Mouse (Mus musculus): ENCODE data around the gene Timmdc1.

Gene Timmdc1

DNA sequence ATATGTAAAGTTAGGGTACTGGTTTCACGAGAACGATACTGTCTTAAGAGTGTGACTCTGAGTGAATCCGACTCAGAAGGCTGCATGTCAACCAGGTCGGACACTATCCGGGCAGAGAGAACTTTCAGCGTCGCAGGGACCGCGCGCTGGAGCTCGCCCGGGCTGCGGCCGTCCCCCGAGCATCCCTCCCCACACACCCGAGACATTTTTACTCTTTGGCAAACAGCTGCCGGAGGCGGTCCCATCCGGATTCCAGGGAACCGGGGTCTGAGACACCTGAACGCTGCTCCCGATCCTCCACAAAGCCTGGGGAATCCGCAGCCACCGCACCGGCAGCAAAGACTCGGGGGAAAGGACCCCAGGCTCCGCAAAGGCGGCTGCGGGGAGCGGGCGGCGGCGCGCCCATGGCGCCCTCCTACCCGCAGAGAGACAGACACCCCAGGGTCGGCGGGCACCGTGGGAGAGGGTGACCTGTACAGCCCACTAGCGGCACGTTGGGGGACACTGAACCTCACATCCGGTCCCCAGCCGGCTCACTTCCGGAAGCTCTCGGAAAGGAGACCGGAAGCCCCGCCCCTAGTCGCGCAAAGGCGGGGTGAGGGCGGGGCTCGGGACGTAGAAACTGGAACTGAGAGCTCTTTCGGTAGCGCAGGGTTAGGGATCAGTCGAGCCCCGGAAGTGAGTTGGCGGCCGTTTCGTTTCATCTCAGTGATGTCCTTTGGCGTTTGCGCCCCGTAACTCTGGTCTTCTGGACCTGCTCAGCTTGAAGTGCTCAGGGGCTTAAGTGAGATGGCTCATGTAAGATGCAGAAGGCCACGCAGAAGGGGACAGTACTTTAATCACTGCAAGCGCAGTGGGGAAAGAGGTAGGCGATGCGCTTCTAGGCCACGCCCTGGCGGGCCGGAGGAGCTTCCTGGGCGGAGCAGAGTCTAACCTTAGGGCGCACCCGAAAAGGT lies at the start of gene Timmdc1:
Gene Timmdc1 (minus strand): TSS at position 535 of the 956 bp plus-strand sequence.
- DNase-seq (ENCODE audit: low read depth, low spot score): peak; percentile 98

DNA sequence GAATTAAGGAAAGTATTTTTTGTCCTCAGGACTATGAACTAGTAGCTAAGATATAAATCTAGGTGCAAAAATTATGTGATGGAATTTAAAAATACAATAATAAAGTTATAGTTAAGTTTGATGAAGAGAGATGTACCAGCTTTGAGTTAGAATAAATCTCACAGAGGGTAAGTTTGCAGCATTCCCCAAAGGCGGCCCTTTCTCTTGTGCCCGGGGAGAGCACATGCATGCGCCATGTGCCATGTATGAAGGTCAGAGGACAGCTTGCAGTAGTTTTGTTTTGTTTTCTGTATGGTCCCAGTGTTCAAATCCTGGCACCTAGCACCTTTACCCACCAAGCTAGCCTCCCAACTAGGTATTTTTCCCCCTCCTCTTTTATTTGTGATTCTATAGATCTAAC lies 49.0 kb upstream of the Timmdc1 start:
- DNase-seq (ENCODE audit: low read depth, low spot score): no peak

DNA sequence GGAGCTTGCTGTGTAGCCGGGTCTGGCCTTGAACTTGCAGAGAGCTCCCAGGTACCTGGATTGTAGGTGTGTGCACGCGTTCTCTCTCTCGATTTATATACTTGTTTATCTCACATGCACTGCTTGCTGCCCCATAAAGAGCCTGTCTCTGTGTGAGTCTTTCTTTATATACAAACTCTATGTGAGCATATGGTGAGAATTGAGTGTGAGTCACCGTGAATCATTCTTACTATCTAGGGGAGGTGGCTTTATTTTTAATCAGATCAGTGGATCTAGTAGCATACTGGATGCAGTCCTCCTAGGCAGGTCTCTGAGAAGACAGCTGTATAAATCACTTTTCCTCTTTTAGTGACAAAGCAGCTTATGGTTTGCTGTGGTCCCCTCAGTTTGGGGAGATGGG lies 45.7 kb upstream of the Timmdc1 start:
- peak; percentile 87 for DNase-seq (ENCODE audit: low read depth, low spot score)

DNA sequence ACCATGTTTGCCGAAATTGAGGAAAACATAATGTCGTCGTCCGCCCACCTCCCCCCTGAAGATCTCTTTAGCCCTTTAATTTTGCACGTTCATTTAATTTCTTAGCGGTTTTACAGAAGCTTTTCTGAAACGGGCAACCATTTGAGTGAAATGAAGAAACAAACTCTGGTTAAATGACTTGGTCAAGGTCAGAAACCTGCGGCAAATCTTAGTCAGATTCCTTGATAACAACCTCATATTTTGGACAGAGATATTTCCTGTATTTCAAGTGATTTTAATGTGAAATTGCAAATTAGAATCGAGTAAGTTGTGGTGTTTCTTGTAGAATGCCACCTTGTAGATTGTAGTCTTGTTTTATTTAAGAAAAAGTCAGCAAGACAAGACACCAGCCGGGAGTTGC lies 41.1 kb upstream of the Timmdc1 start:
- peak; percentile 23 for DNase-seq (ENCODE audit: low read depth, low spot score)

DNA sequence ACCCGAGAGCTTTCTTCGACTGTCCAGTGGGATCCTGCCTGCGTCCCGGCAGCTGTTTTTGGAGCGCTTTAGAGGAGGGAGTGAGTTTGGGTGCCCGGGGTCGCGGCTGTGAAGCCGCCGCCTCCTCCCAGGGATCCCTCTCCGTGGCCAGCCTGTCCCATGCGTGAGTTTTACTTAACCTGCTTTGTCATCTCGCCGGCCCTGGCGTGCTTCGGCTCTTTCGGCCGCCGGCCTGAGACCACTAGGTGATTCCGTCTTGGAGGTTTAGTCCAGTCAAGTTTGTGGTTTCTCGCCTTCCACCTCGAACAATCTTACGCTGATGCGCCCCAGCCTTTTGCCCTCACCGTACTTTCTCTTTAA lies 40.5 kb upstream of the Timmdc1 start:
- DNase-seq (ENCODE audit: low read depth, low spot score): no peak

DNA sequence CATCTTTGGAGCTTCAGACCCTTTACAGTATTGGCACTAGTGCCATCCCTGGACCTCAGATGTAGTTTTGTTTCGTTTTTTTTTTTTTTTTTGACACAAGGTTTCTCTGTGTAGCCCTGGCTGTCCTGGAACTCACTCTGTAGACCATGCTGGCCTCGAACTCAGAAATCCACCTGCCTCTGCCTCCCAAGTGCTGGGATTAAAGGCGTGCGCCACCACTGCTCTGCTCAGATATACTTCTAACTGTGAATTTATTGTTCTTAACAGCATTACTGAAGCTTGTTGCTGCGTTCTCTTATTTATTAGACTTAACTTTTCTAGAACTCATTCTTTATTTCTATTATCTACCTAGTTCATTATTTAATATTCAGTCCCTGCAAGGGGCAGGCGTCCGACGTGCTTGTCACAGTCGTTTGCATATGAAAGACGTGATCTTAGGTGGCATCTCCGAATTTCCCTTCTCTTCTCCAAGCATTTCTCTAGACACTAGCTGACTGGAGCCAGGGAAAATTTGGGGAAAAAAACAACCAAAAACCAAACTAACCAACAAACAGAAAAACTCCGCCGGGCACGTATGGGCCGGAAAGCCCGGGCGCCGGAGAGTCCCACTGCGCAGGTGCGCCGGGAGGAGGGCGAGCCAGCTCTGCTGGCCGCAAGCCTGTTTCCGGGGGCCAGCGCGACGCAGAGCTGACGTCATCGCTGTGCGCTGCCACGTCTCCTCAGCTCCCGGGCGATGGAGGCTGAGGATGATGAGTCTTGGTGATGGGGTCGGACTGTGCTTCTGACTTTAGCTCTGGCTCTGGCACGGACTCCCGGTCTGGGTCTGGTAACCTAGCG lies 39.9 kb upstream of the Timmdc1 start:
- DNase-seq (ENCODE audit: low read depth, low spot score): peak; percentile 95

DNA sequence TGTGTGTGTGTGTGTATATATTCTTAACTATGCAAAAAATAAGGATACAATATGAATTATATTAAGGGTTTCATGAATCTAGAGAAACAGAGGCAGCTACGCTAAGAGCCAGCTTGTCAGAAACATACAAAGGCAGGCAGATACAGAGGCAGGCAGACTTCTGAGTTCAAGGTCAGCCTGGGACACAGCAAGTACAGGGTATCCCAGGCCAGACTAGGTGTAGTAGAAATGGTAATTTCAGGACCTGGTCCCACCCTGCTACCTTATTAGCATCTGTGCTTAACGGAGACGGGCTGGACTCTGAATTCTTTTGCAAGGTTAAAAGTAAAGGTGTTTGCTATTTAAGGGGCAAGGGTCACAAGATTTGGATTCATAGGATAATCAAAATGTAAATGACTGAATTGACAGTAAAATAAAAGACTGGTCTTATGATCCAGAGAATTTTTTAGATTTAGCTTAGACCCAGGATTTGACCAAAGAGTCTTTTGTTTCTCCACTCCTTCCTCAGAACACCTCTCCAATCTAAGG lies 35.8 kb upstream of the Timmdc1 start, which contains the start of gene Tmem39a:
Gene Tmem39a (plus strand): TSS at position 478 of the 528 bp plus-strand sequence.
- no peak for DNase-seq (ENCODE audit: low read depth, low spot score)

DNA sequence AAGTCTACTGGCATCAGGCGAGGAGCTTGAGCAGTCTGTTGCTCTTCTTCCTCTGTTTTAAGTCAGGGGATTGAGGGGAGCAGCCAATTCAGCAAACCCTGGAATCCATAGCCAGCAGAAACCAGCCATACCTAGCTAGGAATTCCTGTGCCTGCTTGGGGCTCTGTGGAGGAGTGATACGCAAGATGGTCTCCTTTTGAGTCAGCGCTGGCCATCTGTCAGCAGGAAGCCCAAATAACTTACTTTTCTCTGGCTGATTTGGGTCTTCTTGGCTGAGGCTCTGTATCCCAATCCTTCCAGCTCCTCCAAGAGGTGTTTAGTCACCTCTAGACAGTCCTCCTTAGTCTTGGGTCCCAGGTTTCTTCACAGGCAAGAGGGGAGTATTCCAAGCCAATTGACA lies 33.5 kb upstream of the Timmdc1 start:
- no peak for DNase-seq (ENCODE audit: low read depth, low spot score)

DNA sequence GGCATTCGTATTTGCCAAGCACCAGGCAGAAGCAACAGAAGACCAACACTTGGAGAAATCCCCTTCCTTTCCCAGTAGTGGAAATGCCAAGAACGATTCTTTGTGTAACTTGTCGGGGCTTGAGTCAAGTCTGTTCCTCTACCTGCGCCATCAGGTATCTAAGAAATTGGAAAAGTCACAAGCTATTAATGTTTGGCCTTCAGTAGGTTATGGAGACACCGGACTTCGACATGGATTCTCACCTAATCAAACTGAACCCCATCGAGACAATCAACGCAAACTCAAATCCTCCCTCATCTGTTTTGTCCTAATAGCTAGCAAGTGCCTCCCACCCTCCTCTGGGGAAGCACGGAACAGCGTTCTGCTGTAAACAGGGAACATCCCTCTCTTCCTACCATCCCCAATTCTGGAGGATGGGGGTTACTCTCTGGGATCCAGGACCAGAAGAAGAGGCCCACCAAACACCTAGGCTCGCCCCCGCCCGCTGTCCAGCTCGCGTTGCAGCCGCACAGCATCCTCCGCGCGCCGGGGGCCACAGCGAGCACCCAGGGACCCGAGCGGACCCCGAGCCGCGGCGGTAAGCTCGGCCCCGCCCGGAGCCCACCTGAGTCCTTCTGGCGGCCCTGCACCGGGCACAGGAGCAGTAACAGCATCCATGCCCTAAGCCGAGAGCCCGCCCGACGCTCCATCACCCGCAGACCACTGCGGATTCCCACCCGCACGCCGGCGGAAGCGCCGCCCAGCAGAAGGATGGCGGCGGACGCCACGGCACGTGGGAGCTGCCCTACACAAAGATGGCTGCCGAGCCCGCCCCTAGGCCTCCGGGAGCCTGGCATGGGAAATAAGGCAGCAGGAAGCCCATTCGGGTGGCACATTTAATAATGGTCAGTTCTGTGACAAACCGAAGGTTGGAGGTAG lies 27.3 kb upstream of the Timmdc1 start, which contains the start of gene Poglut1:
Gene Poglut1 (minus strand): TSS at position 780 of the 918 bp plus-strand sequence.
- DNase-seq (ENCODE audit: low read depth, low spot score): peak; percentile 78

DNA sequence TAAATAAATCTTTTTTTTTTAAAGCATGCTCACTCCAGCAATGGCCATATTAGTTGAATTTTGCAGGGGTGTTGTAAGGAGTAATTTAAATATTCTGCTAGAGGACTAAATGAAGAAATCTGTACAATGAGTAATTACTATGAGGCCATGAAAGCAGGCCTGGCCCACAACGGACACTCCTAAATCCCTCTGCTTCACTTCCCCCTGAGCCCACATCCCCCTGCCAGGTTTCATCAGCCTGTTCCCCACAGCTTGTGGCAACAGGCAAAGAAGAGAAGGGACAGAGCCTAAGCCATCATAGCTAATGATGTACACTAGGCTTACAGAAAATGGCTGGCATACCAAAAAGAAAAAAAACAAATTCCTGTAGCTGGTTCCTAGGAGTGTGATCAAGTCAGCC lies 25.5 kb upstream of the Timmdc1 start:
- DNase-seq (ENCODE audit: low read depth, low spot score): no peak

DNA sequence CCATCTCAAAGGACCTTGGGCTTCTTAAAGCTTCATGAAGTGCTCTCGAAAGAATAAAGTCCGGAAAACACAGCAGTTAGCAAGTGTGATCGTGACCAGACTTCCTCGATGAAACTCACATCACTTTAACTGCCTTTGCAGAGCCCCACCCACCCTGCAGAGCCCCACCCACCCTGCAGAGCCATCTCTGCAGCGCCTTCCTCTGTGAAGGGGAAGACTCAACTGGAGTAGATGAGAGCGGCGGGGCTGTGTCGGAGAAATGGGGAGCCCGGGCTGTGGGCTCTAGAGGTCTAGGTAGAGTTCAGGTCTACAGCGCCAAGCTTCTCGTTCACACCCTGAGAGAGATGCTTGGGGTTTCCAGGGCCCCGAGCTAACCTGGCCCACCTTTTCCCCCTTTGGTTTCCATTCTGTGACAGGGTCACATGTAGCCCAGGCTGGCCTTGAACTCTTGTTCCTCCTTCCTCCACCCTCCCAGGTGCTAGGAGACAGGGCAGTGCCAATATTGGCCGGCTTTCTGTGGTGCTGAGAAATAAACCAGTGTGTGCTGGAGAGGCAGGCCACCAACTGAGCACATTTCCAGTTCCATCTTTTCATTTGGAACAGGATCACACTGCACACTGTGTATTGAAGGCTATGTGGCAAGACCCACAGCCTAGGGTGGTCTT lies 16.4 kb upstream of the Timmdc1 start:
- no peak for DNase-seq (ENCODE audit: low read depth, low spot score)

DNA sequence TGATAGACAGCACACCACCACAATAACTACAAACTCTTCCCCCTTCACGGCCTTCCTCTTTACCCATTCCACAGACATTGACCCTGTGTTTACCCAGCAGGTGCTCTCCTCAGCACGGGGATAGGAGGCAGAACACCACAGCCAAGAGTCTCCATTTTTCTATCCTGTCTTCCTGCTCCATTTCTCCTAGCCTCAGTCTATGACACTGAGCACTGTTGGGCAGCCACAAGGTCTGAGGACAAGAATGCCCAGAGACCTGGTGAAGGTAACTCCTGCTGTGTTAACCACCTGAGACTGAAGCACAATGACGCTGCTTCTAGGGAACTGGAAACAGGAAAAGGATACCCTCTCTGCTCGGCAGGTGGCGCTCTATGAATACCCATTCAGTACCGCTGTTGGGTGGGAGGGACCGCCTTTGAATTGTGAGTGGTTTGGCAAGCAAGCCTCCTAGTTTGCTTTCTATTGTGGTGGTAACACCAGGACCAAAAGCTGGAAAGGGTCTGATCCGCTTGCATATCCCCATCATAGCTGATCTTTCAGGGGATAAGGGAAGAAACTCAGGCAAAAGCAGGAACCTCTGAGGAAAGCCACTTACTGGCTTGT lies 14.2 kb upstream of the Timmdc1 start:
- DNase-seq (ENCODE audit: low read depth, low spot score): peak; percentile 81

DNA sequence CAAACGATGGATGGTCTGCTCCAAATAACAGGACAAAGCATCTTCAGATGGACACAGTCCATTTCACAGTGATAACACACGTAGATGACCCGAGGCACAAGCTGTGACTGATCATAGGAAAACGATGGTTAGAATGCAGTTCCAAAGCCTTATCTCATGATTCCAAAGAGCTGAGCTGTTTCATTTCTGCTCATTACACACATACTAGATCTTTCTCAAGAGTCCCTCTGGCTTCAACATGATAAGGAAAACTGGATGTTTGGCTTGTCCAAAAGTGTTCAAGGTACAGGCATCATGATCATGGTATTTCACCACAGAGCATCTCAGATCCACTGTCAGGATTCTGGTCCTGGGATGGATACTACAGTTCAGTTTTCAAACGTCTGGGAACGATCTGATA lies 3.8 kb upstream of the Timmdc1 start:
- DNase-seq (ENCODE audit: low read depth, low spot score): no peak

DNA sequence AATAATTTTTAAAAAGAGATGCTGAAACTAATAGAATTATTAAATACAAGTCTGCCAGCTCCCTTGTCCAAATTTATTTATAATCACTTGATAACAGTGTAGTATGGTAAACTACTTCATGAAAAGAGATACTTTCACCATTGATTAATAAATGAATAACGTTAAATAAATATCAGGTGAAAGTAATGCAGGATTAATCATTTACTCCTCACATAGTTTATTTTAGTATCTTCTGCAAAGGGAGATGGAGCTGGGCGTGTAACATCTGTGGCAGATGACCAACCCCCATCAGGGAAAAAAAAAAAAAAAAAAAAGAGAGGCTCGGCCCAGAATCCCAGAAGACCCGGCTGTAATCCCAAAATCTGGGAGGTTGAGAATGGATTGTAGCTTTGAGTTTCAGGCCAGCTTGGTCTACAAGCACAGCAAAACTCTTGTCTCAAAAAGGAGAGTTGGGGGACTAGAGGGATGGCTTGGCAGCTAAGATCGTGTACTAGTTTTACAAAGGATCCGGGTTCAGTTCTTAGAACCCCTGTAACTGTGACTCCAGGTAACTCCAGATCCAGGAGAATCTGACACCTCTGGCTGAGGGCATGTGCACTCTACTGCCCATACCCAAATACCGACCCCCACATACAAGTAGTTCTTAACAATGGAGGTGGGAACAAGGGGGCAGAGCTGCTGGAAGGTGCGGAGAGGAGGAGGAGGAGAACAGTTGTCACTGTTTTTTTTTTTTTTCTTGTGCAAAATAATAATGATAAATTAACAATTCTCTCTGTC lies 1.1 kb downstream of the Timmdc1 start:
- peak; percentile 60 for DNase-seq (ENCODE audit: low read depth, low spot score)

DNA sequence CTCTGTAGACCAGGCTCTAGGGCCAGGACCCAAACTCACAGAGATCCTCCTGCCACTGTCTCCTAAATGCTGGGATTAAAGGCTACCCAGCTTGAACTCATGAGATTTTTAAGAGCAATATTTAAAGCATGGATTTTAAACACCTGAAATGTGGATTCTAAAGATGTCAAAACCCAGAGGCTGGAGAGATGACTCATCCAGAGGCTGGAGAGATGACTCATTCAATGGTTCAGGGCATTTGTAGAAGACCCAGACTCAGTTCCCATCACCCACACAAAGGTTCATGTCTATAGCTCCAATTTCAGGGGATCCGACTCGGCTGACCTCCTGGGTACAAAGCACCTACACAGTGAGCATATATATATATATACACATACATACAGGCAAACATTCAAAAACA lies 3.3 kb downstream of the Timmdc1 start:
- DNase-seq (ENCODE audit: low read depth, low spot score): peak; percentile 71

DNA sequence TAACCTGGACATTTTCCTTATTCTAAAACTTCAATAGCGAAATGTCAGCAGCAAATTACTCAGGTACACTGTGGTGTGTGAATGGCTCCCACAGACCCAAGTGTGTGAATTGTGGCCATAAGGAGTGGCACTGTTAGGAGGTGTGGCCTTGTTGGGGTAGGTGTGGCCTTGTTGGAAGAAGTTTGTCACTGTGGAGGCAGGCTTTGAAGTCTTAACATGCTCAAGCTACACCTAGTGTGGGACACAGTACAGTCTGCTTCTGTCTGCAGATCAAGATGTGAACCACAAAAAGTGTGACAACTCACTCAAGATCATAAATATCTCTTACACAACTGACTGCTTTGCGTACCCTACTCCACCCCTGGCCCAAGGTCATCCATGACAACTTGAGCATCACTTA lies 11.6 kb downstream of the Timmdc1 start:
- no peak for DNase-seq (ENCODE audit: low read depth, low spot score)

DNA sequence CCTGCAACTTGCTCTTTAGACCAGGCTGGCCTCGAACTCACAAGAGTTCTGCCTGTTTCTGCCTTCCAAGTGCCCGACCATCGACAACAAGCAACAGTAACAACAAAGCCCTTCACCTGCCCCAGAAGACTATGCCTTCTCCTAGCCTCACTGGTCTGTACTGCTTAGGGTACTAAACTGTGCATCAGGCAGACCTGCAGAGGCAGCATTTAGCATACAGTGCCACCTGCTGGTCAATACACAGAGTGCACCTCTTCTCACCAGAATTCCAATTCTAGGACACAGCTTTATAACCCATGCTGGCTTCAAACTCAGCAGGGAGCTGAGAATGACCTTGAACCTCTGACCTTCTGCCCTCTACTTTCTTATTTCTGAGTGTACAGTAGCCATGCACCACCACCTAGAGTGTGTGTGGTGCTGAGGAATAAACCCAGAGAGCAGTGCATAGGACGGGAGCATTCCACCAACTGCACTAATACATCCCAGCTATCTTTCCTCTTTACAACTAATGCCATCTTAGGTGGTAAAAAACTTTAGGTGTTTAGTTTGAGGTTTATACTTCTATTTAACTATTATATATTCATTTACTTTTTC lies 16.3 kb downstream of the Timmdc1 start:
- DNase-seq (ENCODE audit: low read depth, low spot score): peak; percentile 88

DNA sequence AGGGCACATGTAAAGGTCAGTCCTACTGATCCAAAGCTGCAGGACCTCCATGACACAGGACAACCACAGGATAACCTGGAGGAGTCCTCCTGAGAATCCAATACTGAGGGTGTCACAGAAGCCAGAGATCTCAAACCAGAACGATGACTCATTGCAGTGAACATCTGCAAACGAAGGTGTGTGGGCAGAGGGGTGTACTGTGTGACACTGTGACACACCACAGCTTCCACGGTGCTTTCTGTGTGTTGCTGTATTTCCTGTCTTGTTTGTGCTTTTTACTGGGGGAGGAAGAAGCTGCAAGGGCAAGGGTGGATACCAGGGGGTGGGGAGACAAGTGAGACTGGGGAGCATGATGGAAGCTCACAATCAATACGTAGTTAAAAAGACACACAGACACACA lies 18.9 kb downstream of the Timmdc1 start:
- DNase-seq (ENCODE audit: low read depth, low spot score): peak; percentile 30

DNA sequence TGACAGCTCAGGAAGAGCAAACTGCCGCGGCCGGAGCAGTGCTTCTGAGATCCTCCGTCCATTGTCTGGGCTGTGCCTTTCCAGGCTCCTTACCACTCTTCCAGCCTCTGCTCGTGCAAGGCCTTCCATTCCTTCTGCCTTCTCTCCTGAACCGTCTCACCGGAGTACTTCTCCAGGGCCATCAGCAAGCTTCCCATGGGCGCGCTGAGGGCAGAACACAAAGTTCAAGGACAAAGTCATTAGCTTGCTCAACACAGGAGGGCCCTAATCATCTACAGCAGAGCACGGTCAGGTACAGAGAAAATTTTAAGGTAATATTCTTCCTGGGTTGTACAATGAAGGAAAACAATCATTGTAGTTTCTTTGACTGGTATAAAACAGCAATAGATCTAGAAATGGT lies 20.0 kb downstream of the Timmdc1 start:
- DNase-seq (ENCODE audit: low read depth, low spot score): no peak

Measured in 3T3-L1 (cell line).